Mouse (Mus musculus): Measurements from ENCODE around the gene Mfsd4b5. TPM values are rescaled to one million over a fixed set of nuclear protein-coding genes. Genes with fewer than 3 reads are reported as not detected.
"Not testable (repeated sequence)": the region's sequence is repeated elsewhere in the genome, so short reads cannot be mapped to it uniquely, and the experiment has no call there.

Gene Mfsd4b5
- polyA plus RNA-seq, 1 experiment from 2014 or later = 0.13 TPM

- H3K27me3 ChIP-seq (replicated peaks; ENCODE audit: control insufficient read depth, insufficient read depth, low read length) = peaks cover 14% of the 10 kb centered on the region
- H3K4me2 ChIP-seq (ENCODE audit: low read depth, low read length) = peak within 1 kb of the TSS; percentile 90
- WGBS = 0% methylated on average over 11 of the region's 41 CpGs
- H3K4me3 ChIP-seq (ENCODE audit: low read depth, low read length) = peak within 1 kb of the TSS; percentile 42
- ATAC-seq (ENCODE audit: low read depth) = peak; percentile 60
- no peaks in the 10 kb centered on the region for H3K9me3 ChIP-seq (ENCODE audit: control insufficient read depth, low read length)
- H3K9ac ChIP-seq (ENCODE audit: low read depth, low read length) = peak within 1 kb of the TSS; percentile 58
- no peak within 1 kb of the TSS for H3K27ac ChIP-seq (replicated peaks; ENCODE audit: low read depth, low read length)
- no peaks in the 10 kb centered on the region for H3K4me1 ChIP-seq (ENCODE audit: control insufficient read depth, insufficient read depth, low read length)
- no peaks in the 10 kb centered on the region for H3K36me3 ChIP-seq (ENCODE audit: control insufficient read depth, insufficient read depth, low read length)
- peak; percentile 43 for DNase-seq (ENCODE audit: low spot score)
Measured at GRCm38 (mm10) chr10:39926616-39927139, 59.8 kb downstream of the Mfsd4b5 start, which contains the start of gene Mfsd4b2. Gene Mfsd4b2, minus strand, starts transcription at chr10:39926923.

GRCm38 (mm10) chr10:39924556-39924955, 61.9 kb downstream of the Mfsd4b5 start:
- 75% methylated on average over 8 of the region's 8 CpGs for WGBS
- not testable (repeated sequence) for H3K9ac ChIP-seq (ENCODE audit: low read depth, low read length); H3K4me1 ChIP-seq (ENCODE audit: control insufficient read depth, insufficient read depth, low read length); H3K27ac ChIP-seq (replicated peaks; ENCODE audit: low read depth, low read length); H3K9me3 ChIP-seq (ENCODE audit: control insufficient read depth, low read length); H3K4me3 ChIP-seq (ENCODE audit: low read depth, low read length); H3K4me2 ChIP-seq (ENCODE audit: low read depth, low read length); ATAC-seq (ENCODE audit: low read depth); DNase-seq (ENCODE audit: low spot score); H3K36me3 ChIP-seq (ENCODE audit: control insufficient read depth, insufficient read depth, low read length)
- peaks cover 14% of the 10 kb centered on the region for H3K27me3 ChIP-seq (replicated peaks; ENCODE audit: control insufficient read depth, insufficient read depth, low read length)

GRCm38 (mm10) chr10:39912616-39913015, 73.8 kb downstream of the Mfsd4b5 start:
- no peak overlapping the region for H3K4me3 ChIP-seq (ENCODE audit: low read depth, low read length)
- no peak overlapping the region for H3K9ac ChIP-seq (ENCODE audit: low read depth, low read length)
- H3K4me2 ChIP-seq (ENCODE audit: low read depth, low read length) = no peak overlapping the region
- no peak for ATAC-seq (ENCODE audit: low read depth)
- no peak for DNase-seq (ENCODE audit: low spot score)
- no peaks in the 10 kb centered on the region for H3K9me3 ChIP-seq (ENCODE audit: control insufficient read depth, low read length)
- H3K27me3 ChIP-seq (replicated peaks; ENCODE audit: control insufficient read depth, insufficient read depth, low read length) = no peaks in the 10 kb centered on the region
- H3K27ac ChIP-seq (replicated peaks; ENCODE audit: low read depth, low read length) = no peak overlapping the region
- no peaks in the 10 kb centered on the region for H3K4me1 ChIP-seq (ENCODE audit: control insufficient read depth, insufficient read depth, low read length)
- no peaks in the 10 kb centered on the region for H3K36me3 ChIP-seq (ENCODE audit: control insufficient read depth, insufficient read depth, low read length)

- Histone ChIP-seq H3K4me3 (ENCODE audit: low read depth, low read length) (no peak overlapping the region), H3K9me3 (ENCODE audit: control insufficient read depth, low read length) (no peaks in the 10 kb centered on the region), H3K27me3 (replicated peaks; ENCODE audit: control insufficient read depth, insufficient read depth, low read length) (no peaks in the 10 kb centered on the region), H3K36me3 (ENCODE audit: control insufficient read depth, insufficient read depth, low read length) (no peaks in the 10 kb centered on the region), H3K9ac (ENCODE audit: low read depth, low read length) (no peak overlapping the region), H3K4me1 (ENCODE audit: control insufficient read depth, insufficient read depth, low read length) (no peaks in the 10 kb centered on the region), H3K4me2 (ENCODE audit: low read depth, low read length) (no peak overlapping the region), H3K27ac (replicated peaks; ENCODE audit: low read depth, low read length) (no peak overlapping the region)
- DNase-seq (ENCODE audit: low spot score) = no peak
- 70% methylated on average over 13 of the region's 13 CpGs for WGBS
- no peak for ATAC-seq (ENCODE audit: low read depth)
Measured at GRCm38 (mm10) chr10:39908768-39909441, 77.5 kb downstream of the Mfsd4b5 start.

Other genes starting within 250 kb of the Mfsd4b5 start
- gene Mfsd4b4, start 87.4 kb downstream of the Mfsd4b5 start, polyA plus RNA-seq (2014; fragmentation: Nextera tagmentation; extraction: Ambion mirVana) = 4.3 and 6.1 TPM in 2 replicates
- not detected in 2 replicates for gene Mfsd4b2, start 59.7 kb downstream of the Mfsd4b5 start, polyA plus RNA-seq (2014; fragmentation: Nextera tagmentation; extraction: Ambion mirVana)
- 0.45 and 1.4 TPM in 2 replicates for gene Mfsd4b3, start 26.5 kb downstream of the Mfsd4b5 start, polyA plus RNA-seq (2014; fragmentation: Nextera tagmentation; extraction: Ambion mirVana)
- gene Mfsd4b1, start 38.6 kb upstream of the Mfsd4b5 start, polyA plus RNA-seq (2014; fragmentation: Nextera tagmentation; extraction: Ambion mirVana) = 0.32 and 0.48 TPM in 2 replicates
- 7.2 and 8.2 TPM in 2 replicates for gene Slc16a10, start 155.6 kb upstream of the Mfsd4b5 start, polyA plus RNA-seq (2014; fragmentation: Nextera tagmentation; extraction: Ambion mirVana)

All from embryonic facial prominence, embryonic 14.5 days (tissue).